Mouse (Mus musculus) lung, postnatal 14 days (tissue): ENCODE measurements around the gene Rgs11.

ENCODE experiments used
- DNase-seq: peaks from one replicate; pipeline ENCODE4 v3.0.0; 2021

Gene Rgs11

GRCm38 (mm10) chr17:26232863-26233262 lies 30.1 kb downstream of the Rgs11 start:
- no peak for DNase-seq

GRCm38 (mm10) chr17:26234386-26234785 lies 31.6 kb downstream of the Rgs11 start:
- DNase-seq = no peak

GRCm38 (mm10) chr17:26235077-26235815 lies 32.5 kb downstream of the Rgs11 start:
- DNase-seq = no peak

GRCm38 (mm10) chr17:26237667-26238066 lies 34.9 kb downstream of the Rgs11 start:
- DNase-seq = no peak

- DNase-seq = no peak
Measured at GRCm38 (mm10) chr17:26239551-26239950, 36.8 kb downstream of the Rgs11 start.

- no peak for DNase-seq
Measured at GRCm38 (mm10) chr17:26240120-26240790, 37.5 kb downstream of the Rgs11 start.

GRCm38 (mm10) chr17:26240990-26241389 lies 38.2 kb downstream of the Rgs11 start:
- DNase-seq = no peak

- peak; percentile 74 for DNase-seq
Measured at GRCm38 (mm10) chr17:26243471-26244100, 40.8 kb downstream of the Rgs11 start.

- DNase-seq = peak; percentile 95
Measured at GRCm38 (mm10) chr17:26244101-26244841, 41.5 kb downstream of the Rgs11 start, which contains the start of gene Fam234a. Gene Fam234a, minus strand, starts transcription at chr17:26244242.

GRCm38 (mm10) chr17:26251886-26252538 lies 49.3 kb downstream of the Rgs11 start:
- DNase-seq = no peak

GRCm38 (mm10) chr17:26252539-26253251 lies 49.9 kb downstream of the Rgs11 start, which contains the start of gene Luc7l:
Gene Luc7l, plus strand, starts transcription at chr17:26252896.
- peak; percentile 92 for DNase-seq

GRCm38 (mm10) chr17:26253399-26253798 lies 50.6 kb downstream of the Rgs11 start:
- DNase-seq = no peak

- DNase-seq = no peak
Measured at GRCm38 (mm10) chr17:26255313-26255712, 52.6 kb downstream of the Rgs11 start.
